ENCODE assay signal across 28 mouse cellular contexts in genomic region chr14:80232976-80233375, GRCm38 (mm10).
DNase-seq lines count a peak whose midpoint lies in the region; ATAC-seq and TF ChIP-seq lines count a peak whose summit lies in the region.
"Had no signal": no experiment of that assay in that cellular context is flagged by ENCODE, and none has a peak within 500 bp of the region (broad histone marks: within the 10 kb centered on the region; RNA-seq: fewer than 3 reads in every experiment).

No protein-coding gene starts in this region.

- DNase-seq in forebrain, embryonic 14.5 days (ENCODE audit: low spot score): peak; percentile 62
- DNase-seq in brain, adult 2 months (ENCODE audit: low read depth, low spot score): peak; percentile 78
- DNase-seq in cerebellum, adult 2 months: peak; percentile 57 to 77
- peak; percentile 62 to 76 for DNase-seq in cerebellum, postnatal 25 days
- no peak for DNase-seq in gastrocnemius, postnatal 36 days
- DNase-seq in adrenal gland, adult 18-20 months (ENCODE audit: low spot score in 2 of 2): no peak
- DNase-seq: adrenal gland, postnatal 14 days; forebrain, postnatal 0 days; heart, postnatal 36 days; kidney, adult 18-20 months; layer of hippocampus, adult 9-11 months; liver; lung, postnatal 36 days; midbrain, embryonic 14.5 days; right cerebral cortex, postnatal 4 days; thymus, postnatal 36 days had no signal

- H3K9ac ChIP-seq in forebrain, embryonic 14.5 days (ENCODE audit: low read length): no peak overlapping the region
- no peak overlapping the region for H3K9ac ChIP-seq in forebrain, embryonic 16.5 days (replicated peaks; ENCODE audit: low read depth, low read length)
- H3K9ac ChIP-seq: forebrain, postnatal 0 days; heart, embryonic 15.5 days; liver, embryonic 15.5 days; lung, embryonic 15.5 days; neural tube, embryonic 12.5 days; stomach, embryonic 15.5 days had no signal

- H3K4me2 ChIP-seq in forebrain, embryonic 14.5 days (ENCODE audit: low read length): no peak overlapping the region
- H3K4me2 ChIP-seq in forebrain, embryonic 16.5 days (ENCODE audit: low read length): no peak overlapping the region
- H3K4me2 ChIP-seq: heart, embryonic 15.5 days; liver, embryonic 15.5 days; lung, embryonic 15.5 days; neural tube, embryonic 12.5 days; stomach, embryonic 15.5 days had no signal

- 68% methylated on average over 3 of the region's 3 CpGs for WGBS in forebrain, embryonic 14.5 days
- 54% methylated on average over 3 of the region's 3 CpGs for WGBS in forebrain, embryonic 16.5 days
- 6% methylated on average over 3 of the region's 3 CpGs for WGBS in cerebellum, adult 2 months

- no peaks in the 10 kb centered on the region for H3K27me3 ChIP-seq in forebrain, embryonic 14.5 days (replicated peaks; ENCODE audit: control insufficient read depth, insufficient read depth, low read length)
- H3K27me3 ChIP-seq in forebrain, embryonic 16.5 days (replicated peaks; ENCODE audit: control insufficient read depth, insufficient read depth, low read length): no peaks in the 10 kb centered on the region
- no peaks in the 10 kb centered on the region for H3K27me3 ChIP-seq in cerebellum, adult 2 months (ENCODE audit: control insufficient read depth, insufficient read depth, low read length)
- H3K27me3 ChIP-seq: heart, embryonic 15.5 days; liver, embryonic 15.5 days; lung, embryonic 15.5 days; megakaryocyte, embryonic 14.5 days; neural tube, embryonic 12.5 days; stomach, embryonic 15.5 days had no signal

- H3K4me3 ChIP-seq in forebrain, embryonic 14.5 days (ENCODE audit: low read depth, low read length): no peak overlapping the region
- H3K4me3 ChIP-seq in forebrain, embryonic 16.5 days (replicated peaks; ENCODE audit: low read length): no peak overlapping the region
- no peak overlapping the region for H3K4me3 ChIP-seq in cerebellum, adult 2 months (replicated peaks; ENCODE audit: insufficient read depth, low read depth, low read length)
- H3K4me3 ChIP-seq: embryonic facial prominence, embryonic 10.5 days; heart, embryonic 15.5 days; limb, embryonic 10.5 days; liver, embryonic 15.5 days; lung, embryonic 15.5 days; megakaryocyte, embryonic 14.5 days; neural tube, embryonic 12.5 days; stomach, embryonic 15.5 days had no signal

- ATAC-seq in forebrain, embryonic 14.5 days: no peak; the same call in 1 of the 2 replicates
- no peak for ATAC-seq in forebrain, embryonic 16.5 days
- no peak for ATAC-seq in inflammation-experienced regulatory T-cells, adult 6 months
- ATAC-seq: activated CD4-positive, CD25-positive, alpha-beta regulatory T cell, adult 4 months; forebrain, postnatal 0 days had no signal

- intact Hi-C loops in gastrocnemius, postnatal 36 days (cut with DNase I): no loop called here

- H3K9me3 ChIP-seq in forebrain, embryonic 14.5 days (replicated peaks; ENCODE audit: control insufficient read depth, low read length): no peaks in the 10 kb centered on the region
- H3K9me3 ChIP-seq in forebrain, embryonic 16.5 days (ENCODE audit: control insufficient read depth, low read length): no peaks in the 10 kb centered on the region
- H3K9me3 ChIP-seq: embryonic facial prominence, embryonic 10.5 days; heart, embryonic 15.5 days; limb, embryonic 10.5 days; liver, embryonic 15.5 days; lung, embryonic 15.5 days; neural tube, embryonic 12.5 days; stomach, embryonic 15.5 days had no signal

- no peak for TF ChIP-seq POLR2A in cerebellum, adult 2 months (IDR thresholded peaks at IDR 0.05; ENCODE audit: borderline replicate concordance, insufficient read depth, low read length)

- TF ChIP-seq CTCF in cerebellum, adult 2 months (IDR thresholded peaks at IDR 0.05; ENCODE audit: borderline replicate concordance, insufficient read depth, low read depth, low read length): no peak

- no peaks in the 10 kb centered on the region for H3K4me1 ChIP-seq in forebrain, embryonic 14.5 days (ENCODE audit: control insufficient read depth, insufficient read depth, low read length)
- H3K4me1 ChIP-seq in forebrain, embryonic 16.5 days (replicated peaks; ENCODE audit: control insufficient read depth, insufficient read depth, low read length): no peaks in the 10 kb centered on the region; the same call in 1 of the 2 replicates
- no peaks in the 10 kb centered on the region for H3K4me1 ChIP-seq in cerebellum, adult 2 months (ENCODE audit: control insufficient read depth, insufficient read depth, low read length)
- H3K4me1 ChIP-seq: embryonic facial prominence, embryonic 10.5 days; heart, embryonic 15.5 days; limb, embryonic 10.5 days; liver, embryonic 15.5 days; lung, embryonic 15.5 days; megakaryocyte, embryonic 14.5 days; neural tube, embryonic 12.5 days; stomach, embryonic 15.5 days had no signal

- H3K36me3 ChIP-seq in forebrain, embryonic 14.5 days (ENCODE audit: control insufficient read depth, insufficient read depth, low read length): no peaks in the 10 kb centered on the region
- no peaks in the 10 kb centered on the region for H3K36me3 ChIP-seq in forebrain, embryonic 16.5 days (ENCODE audit: control insufficient read depth, insufficient read depth)
- H3K36me3 ChIP-seq: embryonic facial prominence, embryonic 10.5 days; heart, embryonic 15.5 days; limb, embryonic 10.5 days; liver, embryonic 15.5 days; lung, embryonic 15.5 days; neural tube, embryonic 12.5 days; stomach, embryonic 15.5 days had no signal

- no peak overlapping the region for H3K27ac ChIP-seq in forebrain, embryonic 14.5 days (ENCODE audit: low read depth, low read length)
- H3K27ac ChIP-seq in forebrain, embryonic 16.5 days (ENCODE audit: low read length): no peak overlapping the region
- H3K27ac ChIP-seq in cerebellum, adult 2 months (ENCODE audit: insufficient read depth, low read length): no peak overlapping the region
- H3K27ac ChIP-seq: embryonic facial prominence, embryonic 10.5 days; heart, embryonic 15.5 days; kidney, postnatal 0 days; limb, embryonic 10.5 days; liver, embryonic 15.5 days; lung, embryonic 15.5 days; neural tube, embryonic 12.5 days; stomach, embryonic 15.5 days had no signal

Comparison
In these comparisons a context has a peak if more than half of its experiments do, and no peak if none do; other contexts are left out.
1. DNase-seq: peak in forebrain, embryonic 14.5 days (single experiment), brain, adult 2 months (single experiment), cerebellum, adult 2 months (2 of 2) and cerebellum, postnatal 25 days (2 of 2); none in gastrocnemius, postnatal 36 days (0 of 2) and adrenal gland, adult 18-20 months (0 of 2).